Mouse (Mus musculus): ENCODE results near the gene 2310057J18Rik.
"Not testable (repeated sequence)": the region's sequence is repeated elsewhere in the genome, so short reads cannot be mapped to it uniquely, and the experiment has no call there.

2310057J18Rik gene

DNA sequence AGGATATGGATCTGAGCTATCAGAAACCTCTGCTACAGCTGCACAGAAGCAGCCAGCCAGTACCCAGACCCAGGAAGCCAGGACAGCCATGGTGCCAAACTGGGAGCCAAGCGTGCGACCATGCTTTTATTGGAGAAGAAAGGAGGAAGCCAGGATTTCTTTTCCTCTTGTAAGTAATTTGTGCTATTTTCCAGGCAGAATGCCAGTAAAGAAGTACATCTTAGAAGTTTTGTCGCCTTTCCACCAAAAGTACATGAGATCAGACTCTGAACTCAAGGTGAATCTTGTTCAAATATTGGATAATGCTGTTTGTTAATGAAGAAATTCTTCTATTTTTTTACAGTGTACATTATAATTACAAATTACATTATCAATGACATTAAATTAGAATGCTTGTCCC lies at the start of gene 2310057J18Rik:
TSS of gene 2310057J18Rik (minus strand) at position 101 of the 400 bp plus-strand sequence.
- DNase-seq (ENCODE audit: low spot score in 2 of 2), result no peak

DNA sequence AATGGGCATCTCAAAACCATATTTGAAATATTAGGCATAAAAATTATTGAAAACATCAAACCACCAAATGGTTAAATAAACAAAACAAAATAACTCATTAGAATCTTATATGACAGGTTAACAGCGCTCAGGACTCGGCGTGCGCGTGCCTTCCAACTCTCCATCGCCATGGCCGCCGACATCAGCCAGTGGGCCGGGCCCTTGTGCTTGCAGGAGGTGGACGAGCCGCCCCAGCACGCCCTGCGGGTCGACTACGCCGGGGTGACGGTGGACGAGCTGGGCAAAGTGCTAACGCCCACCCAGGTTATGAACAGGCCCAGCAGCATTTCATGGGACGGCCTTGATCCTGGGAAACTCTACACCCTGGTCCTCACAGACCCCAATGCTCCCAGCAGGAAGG lies 43.9 kb upstream of the 2310057J18Rik start:
- not testable (repeated sequence) for DNase-seq (ENCODE audit: low spot score in 2 of 2)

DNA sequence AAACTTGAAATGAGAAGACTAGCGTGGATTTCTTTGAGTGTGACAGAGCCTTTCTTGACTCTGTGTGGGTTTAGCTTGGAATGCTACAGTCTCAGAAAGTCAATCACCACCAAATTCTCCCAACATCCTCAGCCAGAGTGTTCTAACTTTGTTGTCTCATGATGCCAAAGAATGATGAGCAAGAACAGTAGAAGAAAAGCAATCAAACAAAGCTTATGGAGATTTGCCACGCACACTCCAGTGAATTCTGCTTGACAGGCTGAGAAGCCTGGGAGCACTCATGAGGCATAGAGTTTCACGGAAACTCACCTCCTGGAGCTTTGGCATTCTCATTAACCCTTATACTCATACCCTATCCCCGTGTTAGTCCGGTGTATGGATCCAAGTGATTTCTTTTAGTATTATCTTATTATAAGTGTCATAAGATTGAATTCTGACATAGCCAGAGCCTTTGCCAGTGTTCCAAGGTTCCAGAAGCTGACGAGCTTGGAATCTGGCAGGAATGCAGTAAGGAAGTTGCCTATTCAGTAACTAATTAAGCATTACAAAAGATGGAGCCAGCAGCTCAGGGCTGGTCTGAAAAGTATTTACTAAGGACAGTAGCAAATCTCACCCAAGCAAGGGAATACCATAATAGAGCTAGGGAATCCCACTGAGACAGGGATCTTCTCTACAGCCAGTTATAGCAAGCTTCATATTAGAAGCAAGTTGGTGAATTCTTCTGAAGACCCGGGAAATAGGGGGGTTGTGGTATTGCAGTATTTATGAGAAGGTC lies 33.6 kb upstream of the 2310057J18Rik start:
- DNase-seq (ENCODE audit: low spot score in 2 of 2), result no peak

DNA sequence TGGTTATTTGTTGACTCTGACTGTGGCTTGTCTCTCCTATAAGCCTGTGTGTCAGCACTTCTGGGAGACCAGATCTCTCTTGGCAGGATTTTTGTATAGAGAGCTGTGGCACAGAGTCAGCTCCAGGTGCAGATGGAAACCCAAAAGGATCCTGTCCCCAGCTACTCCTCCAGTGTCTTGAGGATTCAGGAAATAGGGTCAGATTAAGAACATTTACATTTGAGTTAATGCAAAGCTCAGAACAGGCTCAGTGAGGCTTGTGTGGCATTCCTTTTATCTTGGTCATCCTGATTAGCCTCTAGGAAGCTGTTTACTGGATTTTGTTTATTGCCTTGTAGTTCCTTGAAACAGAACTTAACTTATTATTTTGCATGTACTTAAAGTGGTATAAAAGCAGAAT lies 11.7 kb upstream of the 2310057J18Rik start:
- no peak for DNase-seq (ENCODE audit: low spot score in 2 of 2)

DNA sequence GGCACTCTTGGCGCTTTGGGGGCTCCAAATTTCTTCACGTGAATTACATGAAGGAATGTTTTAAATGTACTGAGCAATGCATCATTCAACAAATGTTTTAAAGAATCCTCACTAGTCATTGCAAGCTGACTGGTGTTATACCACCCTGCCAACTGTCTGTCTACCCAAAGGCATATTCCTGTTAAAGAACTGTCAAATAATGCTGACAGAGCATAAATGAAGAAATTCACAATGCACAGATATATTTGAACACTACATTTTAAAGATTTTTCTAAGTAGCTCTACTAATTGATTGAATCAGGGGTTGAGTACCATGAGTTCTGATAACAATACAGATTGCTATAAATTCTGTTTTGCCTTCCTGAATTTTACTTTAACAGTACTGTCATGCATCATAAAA lies 2.9 kb upstream of the 2310057J18Rik start:
- no peak for DNase-seq (ENCODE audit: low spot score in 2 of 2)

DNA sequence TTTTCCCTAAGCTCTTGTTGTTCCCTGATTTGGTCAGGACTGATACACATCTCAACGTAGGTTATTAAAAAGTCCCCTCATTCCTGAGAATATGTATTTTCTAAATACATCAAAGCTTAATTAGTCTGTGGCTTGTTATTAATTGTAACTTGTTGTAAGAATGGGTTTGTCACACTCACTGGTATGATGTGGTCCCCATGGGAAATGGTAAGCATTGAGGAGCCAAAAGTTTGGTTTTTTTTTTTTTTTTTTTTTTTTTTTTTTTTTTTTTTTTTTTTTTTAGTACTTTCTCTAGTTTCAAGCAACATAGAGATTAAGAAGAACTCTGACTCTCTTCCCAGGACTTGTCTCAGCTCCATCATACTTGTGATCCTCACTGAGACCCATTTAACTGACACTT lies 17.9 kb downstream of the 2310057J18Rik start:
- no peak for DNase-seq (ENCODE audit: low spot score in 2 of 2)

DNA sequence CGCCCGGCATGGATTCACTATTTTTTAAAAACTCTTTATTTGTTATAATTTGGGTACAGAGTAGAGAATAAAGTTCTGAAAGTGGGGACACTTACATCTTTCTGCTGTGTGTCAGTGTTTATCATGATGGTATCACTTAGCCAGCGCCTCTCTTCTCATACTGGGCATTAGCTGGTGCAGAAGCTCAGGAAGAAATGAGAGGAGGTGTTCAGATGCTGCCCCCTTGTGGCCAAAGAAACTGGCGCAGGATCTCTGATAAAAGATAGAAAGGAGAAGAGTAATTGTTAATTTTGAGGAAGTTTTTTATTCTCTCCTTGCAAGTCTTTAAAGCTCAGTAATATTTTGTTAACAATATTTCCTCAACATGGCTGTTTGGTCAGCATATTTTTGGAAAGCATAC lies 31.0 kb downstream of the 2310057J18Rik start:
- peak; percentile 5 to 13 for DNase-seq (ENCODE audit: low spot score in 2 of 2)

DNA sequence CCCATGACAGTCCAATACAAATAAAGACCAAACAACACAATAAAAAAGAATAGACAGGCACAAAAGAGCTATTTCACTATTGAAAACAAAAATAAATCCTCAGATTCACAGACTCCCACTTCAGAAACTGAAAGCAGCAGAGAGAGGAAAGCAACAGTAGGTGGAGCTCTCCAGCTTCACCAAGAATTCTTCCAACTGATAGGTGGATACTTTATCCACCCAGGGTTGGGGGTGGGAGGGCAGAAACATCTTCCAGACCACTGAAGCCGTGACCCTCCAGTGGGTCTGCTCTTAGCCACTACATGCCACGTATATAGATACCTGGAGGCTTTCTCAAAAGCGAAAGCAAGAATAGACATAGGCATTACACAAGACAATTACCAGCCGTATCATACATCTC lies 31.6 kb downstream of the 2310057J18Rik start:
- no peak for DNase-seq (ENCODE audit: low spot score in 2 of 2)
